Comparison of ENCODE assay signal across 16 mouse cellular contexts in genomic region chr8:11282139-11282538, GRCm38 (mm10). TPM values are rescaled to one million over a fixed set of nuclear protein-coding genes. Genes with fewer than 3 reads are reported as not detected.
DNase-seq lines count a peak whose midpoint lies in the region; ATAC-seq and TF ChIP-seq lines count a peak whose summit lies in the region.
"Had no signal": no experiment of that assay in that cellular context is flagged by ENCODE, and none has a peak within 500 bp of the region (broad histone marks: within the 10 kb centered on the region; RNA-seq: fewer than 3 reads in every experiment).

No protein-coding gene starts in this region.

- no peak for DNase-seq in heart, adult 2 months
- DNase-seq in heart, adult 8-10 months (ENCODE audit: low spot score): no peak
- DNase-seq in midbrain, embryonic 14.5 days: no peak
- peak; percentile 71 for DNase-seq in yolk sac, embryonic 10.5 days (ENCODE audit: low spot score)
- no peak for DNase-seq in right cerebral cortex, postnatal 10 days (ENCODE audit: low spot score in 2 of 2)
- DNase-seq: adrenal gland, adult 2 months; cerebellum, adult 2 months; lung, postnatal 10 days; right cerebral cortex, postnatal 4 days had no signal

- ATAC-seq in midbrain, embryonic 13.5 days: 0 out of 2 replicates have a peak, but pooled peaks have one; percentile 56
- no peak for ATAC-seq in midbrain, embryonic 14.5 days (ENCODE audit: low FRiP score, low TSS enrichment)
- peak; percentile 50 for ATAC-seq in kidney, embryonic 15.5 days (replicated peaks; ENCODE audit: low FRiP score)
- ATAC-seq: forebrain, embryonic 13.5 days had no signal

- intact Hi-C loops in heart, adult 2 months (cut with DNase I): no loop called here

- TF ChIP-seq EP300 in heart, adult 2 months (IDR thresholded peaks at IDR 0.05; ENCODE audit: insufficient read depth, low read depth, low read length): no peak

- TF ChIP-seq POLR2A in heart, adult 2 months (IDR thresholded peaks at IDR 0.05; ENCODE audit: insufficient read depth, low read depth, low read length): no peak

- no peak overlapping the region for H3K4me3 ChIP-seq in heart, adult 2 months
- no peak overlapping the region for H3K4me3 ChIP-seq in midbrain, embryonic 13.5 days (replicated peaks)
- H3K4me3 ChIP-seq in midbrain, embryonic 14.5 days (replicated peaks; ENCODE audit: low read depth, low read length): no peak overlapping the region
- no peak overlapping the region for H3K4me3 ChIP-seq in kidney, embryonic 15.5 days (replicated peaks)
- H3K4me3 ChIP-seq: embryonic facial prominence, embryonic 15.5 days; forebrain, embryonic 13.5 days; left cerebral cortex, adult 2 months; myocyte had no signal

- peaks cover 6% of the 10 kb centered on the region for H3K79me2 ChIP-seq in heart, adult 2 months (replicated peaks; ENCODE audit: control insufficient read depth, insufficient read depth, low read length)

- peaks cover 57% of the 10 kb centered on the region for H3K4me1 ChIP-seq in heart, adult 2 months (ENCODE audit: control insufficient read depth, insufficient read depth, low read length)
- peaks cover 32% of the 10 kb centered on the region for H3K4me1 ChIP-seq in midbrain, embryonic 13.5 days (replicated peaks)
- peaks cover 3% of the 10 kb centered on the region; the same call in 1 of the 2 replicates for H3K4me1 ChIP-seq in midbrain, embryonic 14.5 days (ENCODE audit: control insufficient read depth, insufficient read depth, low read length)
- peaks cover 88% of the 10 kb centered on the region for H3K4me1 ChIP-seq in kidney, embryonic 15.5 days

- H3K9ac ChIP-seq in heart, adult 2 months (ENCODE audit: low read depth, low read length): no peak overlapping the region
- H3K9ac ChIP-seq in midbrain, embryonic 13.5 days (replicated peaks): no peak overlapping the region
- no peak overlapping the region for H3K9ac ChIP-seq in midbrain, embryonic 14.5 days (replicated peaks; ENCODE audit: low read length)
- H3K9ac ChIP-seq in kidney, embryonic 15.5 days: no peak overlapping the region
- H3K9ac ChIP-seq: embryonic facial prominence, embryonic 15.5 days; forebrain, embryonic 13.5 days; liver, embryonic 14.5 days had no signal

- no peak for TF ChIP-seq CTCF in heart, adult 2 months (IDR thresholded peaks at IDR 0.05)

- H3K36me3 ChIP-seq in heart, adult 2 months (ENCODE audit: control insufficient read depth, insufficient read depth, low read length): peaks cover 26% of the 10 kb centered on the region
- H3K36me3 ChIP-seq in midbrain, embryonic 13.5 days: no peaks in the 10 kb centered on the region
- H3K36me3 ChIP-seq in midbrain, embryonic 14.5 days (ENCODE audit: control insufficient read depth, insufficient read depth, low read length): no peaks in the 10 kb centered on the region
- peaks cover 5% of the 10 kb centered on the region; the same call in 1 of the 2 replicates for H3K36me3 ChIP-seq in kidney, embryonic 15.5 days
- H3K36me3 ChIP-seq: embryonic facial prominence, embryonic 15.5 days had no signal

- H3K9me3 ChIP-seq in midbrain, embryonic 13.5 days: no peaks in the 10 kb centered on the region; the same call in 1 of the 2 replicates
- no peaks in the 10 kb centered on the region for H3K9me3 ChIP-seq in midbrain, embryonic 14.5 days (ENCODE audit: control insufficient read depth, low read length)
- H3K9me3 ChIP-seq in kidney, embryonic 15.5 days (replicated peaks): no peaks in the 10 kb centered on the region
- H3K9me3 ChIP-seq: embryonic facial prominence, embryonic 15.5 days; forebrain, embryonic 13.5 days had no signal

- H3K4me2 ChIP-seq in midbrain, embryonic 13.5 days (replicated peaks): no peak overlapping the region
- H3K4me2 ChIP-seq in midbrain, embryonic 14.5 days (ENCODE audit: low read length): no peak overlapping the region
- peak overlapping the region; percentile 2 for H3K4me2 ChIP-seq in kidney, embryonic 15.5 days
- H3K4me2 ChIP-seq: embryonic facial prominence, embryonic 15.5 days; forebrain, embryonic 13.5 days had no signal

- H3K27ac ChIP-seq in heart, adult 2 months: peak overlapping the region; percentile 68; the same call in 1 of the 2 replicates
- no peak overlapping the region for H3K27ac ChIP-seq in midbrain, embryonic 13.5 days
- H3K27ac ChIP-seq in midbrain, embryonic 14.5 days (replicated peaks; ENCODE audit: low read depth, low read length): no peak overlapping the region
- peak overlapping the region; percentile 84 for H3K27ac ChIP-seq in kidney, embryonic 15.5 days
- H3K27ac ChIP-seq: embryonic facial prominence, embryonic 15.5 days; forebrain, embryonic 13.5 days; liver, embryonic 14.5 days had no signal

- no peaks in the 10 kb centered on the region for H3K27me3 ChIP-seq in heart, adult 2 months (ENCODE audit: control insufficient read depth, insufficient read depth, low read length)
- no peaks in the 10 kb centered on the region for H3K27me3 ChIP-seq in midbrain, embryonic 13.5 days
- H3K27me3 ChIP-seq in midbrain, embryonic 14.5 days (ENCODE audit: control insufficient read depth, insufficient read depth, low read length): no peaks in the 10 kb centered on the region
- no peaks in the 10 kb centered on the region for H3K27me3 ChIP-seq in kidney, embryonic 15.5 days
- H3K27me3 ChIP-seq: embryonic facial prominence, embryonic 15.5 days; forebrain, embryonic 13.5 days had no signal

- WGBS in heart, adult 2 months: 56% methylated on average over 10 of the region's 10 CpGs
- WGBS in midbrain, embryonic 13.5 days: 78% methylated on average over 10 of the region's 10 CpGs
- WGBS in midbrain, embryonic 14.5 days: 78% methylated on average over 10 of the region's 10 CpGs
- WGBS in kidney, embryonic 15.5 days: 55% methylated on average over 10 of the region's 10 CpGs

RNA-seq across cellular contexts. Expression of gene Col4a2, which starts 30.5 kb away (rescaled TPM):
- 100 to 1,000 TPM; 139 to 172 TPM for total RNA-seq in heart, adult 2 months (2021)
- polyA plus RNA-seq in heart, adult 2 months (2012; rRNA removed): 104 and 139 TPM in 2 replicates
- 100 to 1,000 TPM in 3 of 4 experiments, 10 to 100 TPM in 1; 93.1 to 141 (median 113) TPM for total RNA-seq in heart, adult 8-10 months (2022)
- polyA plus RNA-seq in midbrain, embryonic 13.5 days (2015; fragmentation: Nextera tagmentation; extraction: Ambion mirVana): 28.6 and 39.1 TPM in 2 replicates
- polyA plus RNA-seq in midbrain, embryonic 14.5 days (2014; fragmentation: Nextera tagmentation; extraction: Ambion mirVana): 15.0 and 40.7 TPM in 2 replicates
- polyA plus RNA-seq in kidney, embryonic 15.5 days (2015; fragmentation: Nextera tagmentation; extraction: Ambion mirVana): 108 and 116 TPM in 2 replicates

RNA-seq across cellular contexts. Expression of gene Col4a1, which starts 30.5 kb away (rescaled TPM):
- total RNA-seq in heart, adult 2 months (2021): 100 to 1,000 TPM; 221 to 311 TPM
- polyA plus RNA-seq in heart, adult 2 months (2012; rRNA removed): 258 and 384 TPM in 2 replicates
- total RNA-seq in heart, adult 8-10 months (2022): 100 to 1,000 TPM; 136 to 221 (median 183) TPM
- 61.4 and 83.4 TPM in 2 replicates for polyA plus RNA-seq in midbrain, embryonic 13.5 days (2015; fragmentation: Nextera tagmentation; extraction: Ambion mirVana)
- polyA plus RNA-seq in midbrain, embryonic 14.5 days (2014; fragmentation: Nextera tagmentation; extraction: Ambion mirVana): 38.1 and 123 TPM in 2 replicates
- polyA plus RNA-seq in kidney, embryonic 15.5 days (2015; fragmentation: Nextera tagmentation; extraction: Ambion mirVana): 297 and 335 TPM in 2 replicates

Comparison
In these comparisons a context has a peak if more than half of its experiments do, and no peak if none do; other contexts are left out.
1. H3K27ac ChIP-seq: peak in heart, adult 2 months (single experiment) and kidney, embryonic 15.5 days (single experiment); none in midbrain, embryonic 13.5 days (single experiment) and midbrain, embryonic 14.5 days (single experiment).